Mouse (Mus musculus) adrenal gland, adult 2 months (tissue): ENCODE data around the gene Ubl5. TPM values are rescaled to one million over a fixed set of nuclear protein-coding genes. Genes with fewer than 3 reads are reported as not detected.

Experiments used
- polyA plus RNA-seq: library from polyadenylated mRNA; depleted of rRNA; stranded (reverse); fragments of >200 nt; gene quantifications from 2 replicates; pipeline ENCODE4 v1.2.3, GENCODE M21; 2012; rRNA removed
- total RNA-seq, 2 experiments: library from RNA; stranded (reverse); gene quantifications; 2 replicates each; pipeline ENCODE4 v1.2.3; 2021

Gene Ubl5
- total and polyA plus RNA-seq, 3 experiments, result 133 to 522 (median 384) TPM

Other genes with a start within 250 kb of the Ubl5 start
- gene Zfp26, start 182.7 kb upstream of the Ubl5 start, total RNA-seq, result 10 to 100 TPM; 15.5 to 18.1 TPM
- gene Zfp26, start 182.7 kb upstream of the Ubl5 start, polyA plus RNA-seq, result 0.49 and 0.58 TPM in 2 replicates
- 10 to 100 TPM; 22.2 to 25.0 TPM for gene Zfp426, start 150.1 kb upstream of the Ubl5 start, total RNA-seq
- 2.1 and 2.3 TPM in 2 replicates for gene Zfp426, start 150.1 kb upstream of the Ubl5 start, polyA plus RNA-seq
- gene Zfp266, start 121.5 kb upstream of the Ubl5 start, total RNA-seq, result 10 to 100 TPM; 36.4 to 39.4 TPM
- gene Zfp266, start 121.5 kb upstream of the Ubl5 start, polyA plus RNA-seq, result 1.1 and 1.3 TPM in 2 replicates
- 1 to 10 TPM; 6.9 to 7.7 TPM for gene Zfp846, start 61.6 kb upstream of the Ubl5 start, total RNA-seq
- 1.1 and 1.6 TPM in 2 replicates for gene Zfp846, start 61.6 kb upstream of the Ubl5 start, polyA plus RNA-seq
- gene Fbxl12, start 1.9 kb downstream of the Ubl5 start, total RNA-seq, result 10 to 100 TPM; 13.0 to 16.7 TPM
- 47.1 and 59.1 TPM in 2 replicates for gene Fbxl12, start 1.9 kb downstream of the Ubl5 start, polyA plus RNA-seq
- gene Pin1, start 9.2 kb downstream of the Ubl5 start, total RNA-seq, result 10 to 100 TPM; 20.8 to 26.9 TPM
- 20.4 and 24.2 TPM in 2 replicates for gene Pin1, start 9.2 kb downstream of the Ubl5 start, polyA plus RNA-seq
- gene Olfm2, start 103.5 kb downstream of the Ubl5 start, total RNA-seq, result 1 to 10 TPM in 1 of 2 experiments, under 1 TPM in 1; 0.49 to 1.0 TPM
- gene Olfm2, start 103.5 kb downstream of the Ubl5 start, polyA plus RNA-seq, result 1.1 and 2.9 TPM in 2 replicates
- gene Col5a3, start 172.2 kb downstream of the Ubl5 start, total RNA-seq, result 100 to 1,000 TPM in 1 of 2 experiments, 10 to 100 TPM in 1; 78.4 to 293 TPM
- gene Col5a3, start 172.2 kb downstream of the Ubl5 start, polyA plus RNA-seq, result 108 and 110 TPM in 2 replicates
- gene Rdh8, start 175.6 kb downstream of the Ubl5 start, total RNA-seq, result not detected
- gene Rdh8, start 175.6 kb downstream of the Ubl5 start, polyA plus RNA-seq, result not detected in 2 replicates
- gene A230050P20Rik, start 225.8 kb downstream of the Ubl5 start, total RNA-seq, result 10 to 100 TPM; 19.4 to 20.1 TPM
- 140 and 164 TPM in 2 replicates for gene A230050P20Rik, start 225.8 kb downstream of the Ubl5 start, polyA plus RNA-seq
- 1 to 10 TPM; 3.3 TPM for gene Angptl6, start 236.8 kb downstream of the Ubl5 start, total RNA-seq
- gene Angptl6, start 236.8 kb downstream of the Ubl5 start, polyA plus RNA-seq, result 4.0 and 6.5 TPM in 2 replicates
- gene Ppan, start 245.3 kb downstream of the Ubl5 start, total RNA-seq, result 10 to 100 TPM; 27.6 to 44.4 TPM
- gene Ppan, start 245.3 kb downstream of the Ubl5 start, polyA plus RNA-seq, result 128 and 140 TPM in 2 replicates